16 mouse cellular contexts compared by ENCODE assay signal in genomic region chr1:134243505-134243904, GRCm38 (mm10). TPM values are rescaled to one million over a fixed set of nuclear protein-coding genes. Genes with fewer than 3 reads are reported as not detected.
DNase-seq lines count a peak whose midpoint lies in the region; ATAC-seq lines count a peak whose summit lies in the region.
"Had no signal": no experiment of that assay in that cellular context is flagged by ENCODE, and none has a peak within 500 bp of the region (broad histone marks: within the 10 kb centered on the region; RNA-seq: fewer than 3 reads in every experiment).

No protein-coding gene starts in this region.

- peaks cover 23% of the 10 kb centered on the region for H3K4me1 ChIP-seq in kidney, embryonic 15.5 days
- peaks cover 18% of the 10 kb centered on the region for H3K4me1 ChIP-seq in limb, embryonic 10.5 days

- ATAC-seq in kidney, embryonic 15.5 days (replicated peaks; ENCODE audit: low FRiP score): peak; percentile 78
- ATAC-seq: activated CD4-positive, CD25-positive, alpha-beta regulatory T cell, adult 4 months had no signal

- H3K9me3 ChIP-seq in kidney, embryonic 15.5 days (replicated peaks): no peaks in the 10 kb centered on the region
- no peaks in the 10 kb centered on the region for H3K9me3 ChIP-seq in limb, embryonic 10.5 days (replicated peaks)
- H3K9me3 ChIP-seq: neural tube, embryonic 12.5 days had no signal

- H3K36me3 ChIP-seq in kidney, embryonic 15.5 days: no peaks in the 10 kb centered on the region
- no peaks in the 10 kb centered on the region for H3K36me3 ChIP-seq in limb, embryonic 10.5 days
- H3K36me3 ChIP-seq: neural tube, embryonic 12.5 days had no signal

- 53% methylated on average over 6 of the region's 6 CpGs for WGBS in kidney, embryonic 15.5 days
- WGBS in limb, embryonic 10.5 days: 77% methylated on average over 6 of the region's 6 CpGs

- peak overlapping the region; percentile 15; the same call in 1 of the 2 replicates for H3K27ac ChIP-seq in kidney, embryonic 15.5 days
- H3K27ac ChIP-seq in limb, embryonic 10.5 days: peak overlapping the region; percentile 62; the same call in 1 of the 2 replicates
- H3K27ac ChIP-seq: neural tube, embryonic 12.5 days had no signal

- no peak overlapping the region for H3K4me3 ChIP-seq in kidney, embryonic 15.5 days (replicated peaks)
- no peak overlapping the region for H3K4me3 ChIP-seq in limb, embryonic 10.5 days
- H3K4me3 ChIP-seq: erythroblast, embryonic 14.5 days; neural tube, embryonic 12.5 days had no signal

- peak; percentile 41 for DNase-seq in cerebellum, adult 9-11 months
- no peak for DNase-seq in cerebellum, adult 9-10 months
- DNase-seq in kidney, adult 9 months: no peak
- DNase-seq in limb, embryonic 10.5 days (ENCODE audit: low spot score): no peak
- DNase-seq in lung, postnatal 4 days: peak; percentile 39 to 56
- DNase-seq in adrenal gland, postnatal 4 days (ENCODE audit: low spot score in 2 of 2): no peak
- no peak for DNase-seq in Muller cell, postnatal 12 days (ENCODE audit: inconsistent ontology term)

- H3K9ac ChIP-seq in kidney, embryonic 15.5 days: 0 out of 2 replicates have a peak overlapping the region, but pooled peaks have one; percentile 7

- H3K27me3 ChIP-seq in kidney, embryonic 15.5 days: peaks cover 16% of the 10 kb centered on the region; the same call in 1 of the 2 replicates
- H3K27me3 ChIP-seq in limb, embryonic 10.5 days (ENCODE audit: low read depth, poor library complexity, severe bottlenecking): peaks cover 41% of the 10 kb centered on the region
- H3K27me3 ChIP-seq: neural tube, embryonic 12.5 days had no signal

- H3K4me2 ChIP-seq in kidney, embryonic 15.5 days: peak overlapping the region; percentile 56; the same call in 1 of the 2 replicates

RNA-seq across cellular contexts. Expression of gene Adora1, which starts 8.3 kb away (rescaled TPM):
- polyA plus RNA-seq in kidney, embryonic 15.5 days (2015; fragmentation: Nextera tagmentation; extraction: Ambion mirVana): 7.7 and 8.2 TPM in 2 replicates
- polyA plus RNA-seq in limb, embryonic 10.5 days (2016; fragmentation: Nextera tagmentation; extraction: Ambion mirVana): 0.06 and 0.69 TPM in 2 replicates
- total RNA-seq in adrenal gland, postnatal 4 days (2021): 100 to 1,000 TPM in 1 of 2 experiments, 10 to 100 TPM in 1; 88.6 to 106 TPM
- total RNA-seq: megakaryocyte progenitor cell, adult 5-6 weeks had no signal
- polyA plus RNA-seq: erythroblast, embryonic 14.5 days had no signal

RNA-seq across cellular contexts. Expression of gene Myog, which starts 46.3 kb away (rescaled TPM):
- polyA plus RNA-seq in kidney, embryonic 15.5 days (2015; fragmentation: Nextera tagmentation; extraction: Ambion mirVana): 13.1 and 19.9 TPM in 2 replicates
- polyA plus RNA-seq in limb, embryonic 10.5 days (2016; fragmentation: Nextera tagmentation; extraction: Ambion mirVana): 2.0 and 16.0 TPM in 2 replicates
- total RNA-seq in adrenal gland, postnatal 4 days (2021): 1 to 10 TPM; 1.8 to 3.4 TPM
- total RNA-seq: heart, postnatal 10 days; layer of hippocampus, adult 8-10 months; left cerebral cortex, postnatal 4 days; megakaryocyte progenitor cell, adult 5-6 weeks had no signal
- polyA plus RNA-seq: activated CD4-positive, CD25-positive, alpha-beta regulatory T cell, adult 4 months; erythroblast, embryonic 14.5 days had no signal

RNA-seq across cellular contexts. Expression of gene Mybph, which starts 50.3 kb away (rescaled TPM):
- polyA plus RNA-seq in kidney, embryonic 15.5 days (2015; fragmentation: Nextera tagmentation; extraction: Ambion mirVana): 6.1 and 9.3 TPM in 2 replicates
- 0.56 and 0.98 TPM in 2 replicates for polyA plus RNA-seq in limb, embryonic 10.5 days (2016; fragmentation: Nextera tagmentation; extraction: Ambion mirVana)
- under 1 TPM; 0.34 to 0.84 TPM for total RNA-seq in adrenal gland, postnatal 4 days (2021)
- polyA plus RNA-seq: activated CD4-positive, CD25-positive, alpha-beta regulatory T cell, adult 4 months; erythroblast, embryonic 14.5 days; stomach, embryonic 14.5 days had no signal

Comparison
In these comparisons a context has a peak if more than half of its experiments do, and no peak if none do; other contexts are left out.
1. DNase-seq: peak in cerebellum, adult 9-11 months (single experiment) and lung, postnatal 4 days (2 of 2); none in cerebellum, adult 9-10 months (single experiment), kidney, adult 9 months (single experiment), limb, embryonic 10.5 days (single experiment), adrenal gland, postnatal 4 days (0 of 2) and Muller cell, postnatal 12 days (single experiment).